Mouse (Mus musculus) liver, embryonic 13.5 days (tissue): ENCODE measurements around the gene Sptlc2. TPM values are rescaled to one million over a fixed set of nuclear protein-coding genes. Genes with fewer than 3 reads are reported as not detected.

Experiments
- ATAC-seq: fragments of 200-750 bp; cut with Nextera tagmentation; 2 replicates; pipeline ENCODE4 v1.8.0; 2017; ENCODE audit warnings: low read depth, mild to moderate bottlenecking, moderate number of reproducible peaks, moderate library complexity
- DNase-seq: peaks from one replicate; pipeline ENCODE4 v3.0.0; 2022
- H3K27ac ChIP-seq: fragments of 300-500 bp; sonication (generic); 2 replicates; pipeline ENCODE4 v1.5.1; 2015; ENCODE audit warnings: moderate library complexity, mild to moderate bottlenecking, inconsistent platforms
- H3K27me3 ChIP-seq: fragments of 300-500 bp; sonication (generic); 2 replicates; pipeline ENCODE4 v1.6.1; 2015; ENCODE audit warnings: mild to moderate bottlenecking, inconsistent platforms
- H3K36me3 ChIP-seq: fragments of 300-500 bp; sonication (generic); 2 replicates; pipeline ENCODE4 v1.6.1; 2015; ENCODE audit warnings: mild to moderate bottlenecking, inconsistent platforms
- H3K4me1 ChIP-seq: fragments of 300-500 bp; sonication (generic); replicated peaks from 2 replicates; pipeline ENCODE4 v1.6.1; 2015; ENCODE audit warnings: inconsistent platforms
- H3K4me2 ChIP-seq: fragments of 300-500 bp; sonication (generic); 2 replicates; pipeline ENCODE4 v1.6.1; 2015; ENCODE audit warnings: inconsistent platforms, mild to moderate bottlenecking, moderate library complexity
- H3K4me3 ChIP-seq: fragments of 300-500 bp; sonication (generic); replicated peaks from 2 replicates; pipeline ENCODE4 v1.5.1; 2015; ENCODE audit warnings: mild to moderate bottlenecking, inconsistent platforms
- H3K9ac ChIP-seq: fragments of 300-500 bp; sonication (generic); 2 replicates; pipeline ENCODE4 v1.6.1; 2015; ENCODE audit warnings: mild to moderate bottlenecking, inconsistent platforms
- H3K9me3 ChIP-seq: fragments of 300-500 bp; sonication (generic); replicated peaks from 2 replicates; pipeline ENCODE4 v1.6.1; 2016; ENCODE audit warnings: inconsistent platforms
- WGBS: fragments of 180-500 bp; shearing (Covaris S2); methylation state at CpG from one replicate; pipeline ENCODE4 v1.1.7; 2015; ENCODE audit not compliant: insufficient replicate concordance; 5-methylcytosine and 5-hydroxymethylcytosine counted together
- polyA plus RNA-seq: library from polyadenylated mRNA; unstranded; fragments of >200 nt; fragmentation: Nextera tagmentation; extraction: Ambion mirVana; gene quantifications from 2 replicates; pipeline ENCODE4 v1.2.1, GENCODE M21; 2015

The Sptlc2 gene
- polyA plus RNA-seq, 1 experiment from 2014 or later, result 30.6 TPM

DNA sequence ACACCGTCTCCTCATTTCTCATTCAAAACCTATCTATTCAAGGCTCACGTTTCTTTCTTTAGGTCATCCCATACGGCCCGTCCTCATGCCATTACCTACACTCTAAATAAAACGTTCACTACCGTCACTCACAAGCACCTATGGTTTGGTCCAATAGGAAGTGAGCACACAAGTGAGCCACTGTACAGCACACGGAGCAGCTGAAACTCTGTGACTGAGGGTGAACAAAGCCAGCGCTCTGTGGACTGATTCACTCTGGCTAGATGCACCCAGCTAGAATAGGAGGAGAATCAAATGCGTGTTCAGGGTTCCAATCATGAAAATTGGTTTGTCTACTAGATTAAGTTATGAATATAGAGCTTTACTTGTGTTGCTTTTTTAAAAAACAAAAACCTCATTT is 22.5 kb downstream of the Sptlc2 start:
- Histone ChIP-seq H3K27ac (no peak overlapping the region), H3K9ac (no peak overlapping the region), H3K36me3 (peaks cover 18% of the 10 kb centered on the region), H3K27me3 (no peaks in the 10 kb centered on the region), H3K4me1 (no peaks in the 10 kb centered on the region), H3K9me3 (no peaks in the 10 kb centered on the region), H3K4me2 (no peak overlapping the region), H3K4me3 (no peak overlapping the region)
- ATAC-seq (no peak), DNase-seq (no peak)
- WGBS, result 77% methylated on average over 9 of the region's 9 CpGs

GRCm38 (mm10) chr12:87362111-87362510 is 26.0 kb downstream of the Sptlc2 start:
- WGBS, result 68% methylated on average over 3 of the region's 3 CpGs
- H3K27ac ChIP-seq, result no peak overlapping the region
- H3K27me3 ChIP-seq, result no peaks in the 10 kb centered on the region
- ATAC-seq, result no peak
- no peak overlapping the region for H3K4me3 ChIP-seq
- H3K9ac ChIP-seq, result no peak overlapping the region
- no peak overlapping the region for H3K4me2 ChIP-seq
- H3K4me1 ChIP-seq, result no peaks in the 10 kb centered on the region
- peaks cover 7% of the 10 kb centered on the region; the same call in 1 of the 2 replicates for H3K36me3 ChIP-seq
- H3K9me3 ChIP-seq, result no peaks in the 10 kb centered on the region
- no peak for DNase-seq

- H3K9ac ChIP-seq, result no peak overlapping the region
- H3K4me2 ChIP-seq, result no peak overlapping the region
- H3K4me3 ChIP-seq, result no peak overlapping the region
- WGBS, result 72% methylated on average over 2 of the region's 2 CpGs
- ATAC-seq (no peak), DNase-seq (no peak)
- H3K4me1 ChIP-seq, result 0 out of 2 replicates have a peak, but pooled peaks cover 5% of the 10 kb centered on the region
- no peaks in the 10 kb centered on the region for H3K9me3 ChIP-seq
- H3K36me3 ChIP-seq, result peaks cover 16% of the 10 kb centered on the region
- H3K27me3 ChIP-seq, result no peaks in the 10 kb centered on the region
- H3K27ac ChIP-seq, result no peak overlapping the region
These were observed 40.1 kb downstream of the Sptlc2 start for GRCm38 (mm10) chr12:87348029-87348428.

DNA sequence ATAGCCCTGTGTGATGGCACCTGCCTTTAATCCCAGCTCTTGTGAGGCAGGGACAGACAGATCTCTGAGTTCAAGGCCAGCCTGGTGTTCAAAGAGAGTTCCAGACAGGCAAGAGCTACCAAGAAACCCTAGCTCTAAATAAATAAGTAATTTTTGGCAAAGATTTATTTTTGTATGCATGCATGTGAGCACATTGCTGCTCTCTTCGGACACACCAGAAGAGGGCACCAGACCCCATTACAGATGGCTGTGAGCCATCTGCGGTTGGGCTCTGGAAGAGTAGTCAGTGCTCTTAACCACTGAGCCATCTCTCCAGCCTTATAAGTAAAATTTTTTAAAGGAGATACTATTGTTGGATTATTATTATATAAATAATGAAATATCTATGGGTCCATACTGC is 40.6 kb downstream of the Sptlc2 start:
- no peak overlapping the region for H3K4me2 ChIP-seq
- peaks cover 16% of the 10 kb centered on the region for H3K36me3 ChIP-seq
- WGBS, result 81% methylated on average over 2 of the region's 2 CpGs
- H3K9ac ChIP-seq, result no peak overlapping the region
- no peak overlapping the region for H3K4me3 ChIP-seq
- no peak for ATAC-seq
- DNase-seq, result no peak
- H3K9me3 ChIP-seq, result no peaks in the 10 kb centered on the region
- 0 out of 2 replicates have a peak, but pooled peaks cover 5% of the 10 kb centered on the region for H3K4me1 ChIP-seq
- no peaks in the 10 kb centered on the region for H3K27me3 ChIP-seq
- H3K27ac ChIP-seq, result no peak overlapping the region

DNA sequence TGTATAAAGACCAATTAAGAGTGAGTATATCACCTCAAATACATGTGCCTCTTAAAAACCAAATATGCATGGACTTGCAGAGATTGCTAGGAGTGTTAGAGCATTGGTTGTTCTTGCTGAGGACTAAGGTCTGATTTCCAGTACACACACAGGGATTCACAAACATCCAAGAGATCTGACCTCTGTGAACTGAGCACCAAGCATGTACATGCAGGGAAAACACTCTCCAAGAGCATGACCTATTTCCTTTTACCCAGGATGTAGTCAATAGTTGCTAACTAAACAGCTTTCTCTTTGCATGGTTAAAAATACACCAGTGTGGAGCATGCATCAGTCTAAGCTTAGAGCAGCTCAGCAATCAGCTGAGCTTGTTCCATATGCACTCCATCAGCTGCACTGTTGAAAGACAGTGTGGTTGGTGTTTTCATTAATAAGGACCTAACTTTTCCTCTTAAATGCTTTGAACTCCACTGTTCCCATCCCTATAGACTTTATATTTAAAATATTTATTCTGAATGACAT is 45.0 kb downstream of the Sptlc2 start:
- peaks cover 5% of the 10 kb centered on the region; the same call in 1 of the 2 replicates for H3K4me1 ChIP-seq
- no peak for ATAC-seq
- H3K9ac ChIP-seq, result no peak overlapping the region
- no peak overlapping the region for H3K27ac ChIP-seq
- H3K9me3 ChIP-seq, result no peaks in the 10 kb centered on the region
- no peak for DNase-seq
- no peak overlapping the region for H3K4me2 ChIP-seq
- no peak overlapping the region for H3K4me3 ChIP-seq
- no peaks in the 10 kb centered on the region for H3K27me3 ChIP-seq
- peaks cover 31% of the 10 kb centered on the region for H3K36me3 ChIP-seq

DNA sequence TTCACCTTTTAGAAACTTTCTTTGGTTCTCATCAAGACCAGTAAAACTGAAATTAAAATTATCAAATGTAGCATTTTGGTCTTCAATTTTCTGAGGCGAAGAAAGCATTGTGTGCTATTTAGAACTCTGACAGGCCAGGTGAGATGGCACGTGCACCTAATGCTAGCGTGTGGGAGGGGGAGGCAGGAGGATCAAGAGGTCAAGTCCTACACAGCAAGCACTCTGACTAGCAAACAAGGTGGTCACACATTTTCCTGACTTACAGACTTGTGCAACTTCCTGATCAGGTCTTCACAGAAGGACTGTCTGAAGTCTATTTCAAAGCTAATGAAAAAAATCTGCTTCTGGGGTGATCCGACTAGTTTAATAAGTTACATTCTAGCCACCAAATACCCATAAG is 50.1 kb downstream of the Sptlc2 start:
- Histone ChIP-seq H3K4me3 (no peak overlapping the region), H3K9me3 (no peaks in the 10 kb centered on the region), H3K27ac (no peak overlapping the region), H3K27me3 (no peaks in the 10 kb centered on the region), H3K36me3 (peaks cover 17% of the 10 kb centered on the region), H3K4me2 (no peak overlapping the region), H3K4me1 (no peaks in the 10 kb centered on the region; the same call in 1 of the 2 replicates), H3K9ac (no peak overlapping the region)
- DNase-seq, result no peak
- WGBS, result 71% methylated on average over 4 of the region's 4 CpGs
- ATAC-seq, result no peak

DNA sequence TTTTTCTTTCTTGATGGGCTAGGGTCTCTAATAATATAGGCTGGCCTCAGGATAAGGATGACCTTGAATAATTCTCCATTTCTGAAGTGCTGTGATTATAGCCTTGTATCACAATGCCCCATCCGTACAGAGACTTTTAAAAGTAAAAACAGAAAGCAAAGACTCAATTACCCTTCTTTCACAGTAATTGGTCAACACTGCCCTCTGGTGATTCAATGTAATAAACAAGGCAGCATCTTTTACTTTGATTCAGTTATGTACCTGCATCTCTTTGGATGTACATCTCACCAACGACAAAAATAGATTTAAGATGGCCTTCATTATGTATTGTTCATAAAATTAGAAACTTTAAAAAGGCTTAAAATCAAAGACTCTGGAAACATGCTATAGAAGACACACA is 53.3 kb downstream of the Sptlc2 start:
- H3K36me3 ChIP-seq, result peaks cover 7% of the 10 kb centered on the region; the same call in 1 of the 2 replicates
- H3K9me3 ChIP-seq, result no peaks in the 10 kb centered on the region
- no peak overlapping the region for H3K27ac ChIP-seq
- ATAC-seq (no peak), DNase-seq (no peak)
- H3K4me1 ChIP-seq, result peaks cover 7% of the 10 kb centered on the region; the same call in 1 of the 2 replicates
- no peak overlapping the region for H3K4me3 ChIP-seq
- 35% methylated on average over 2 of the region's 2 CpGs for WGBS
- no peak overlapping the region for H3K9ac ChIP-seq
- no peak overlapping the region for H3K4me2 ChIP-seq
- H3K27me3 ChIP-seq, result no peaks in the 10 kb centered on the region

GRCm38 (mm10) chr12:87333794-87334193 is 54.4 kb downstream of the Sptlc2 start:
- H3K27ac ChIP-seq, result no peak overlapping the region
- H3K4me1 ChIP-seq, result peaks cover 9% of the 10 kb centered on the region; the same call in 1 of the 2 replicates
- H3K9me3 ChIP-seq, result no peaks in the 10 kb centered on the region
- H3K9ac ChIP-seq, result no peak overlapping the region
- DNase-seq, result no peak
- H3K36me3 ChIP-seq, result 0 out of 2 replicates have a peak, but pooled peaks cover 2% of the 10 kb centered on the region
- no peak for ATAC-seq
- no peak overlapping the region for H3K4me2 ChIP-seq
- H3K27me3 ChIP-seq, result no peaks in the 10 kb centered on the region
- no peak overlapping the region for H3K4me3 ChIP-seq

DNA sequence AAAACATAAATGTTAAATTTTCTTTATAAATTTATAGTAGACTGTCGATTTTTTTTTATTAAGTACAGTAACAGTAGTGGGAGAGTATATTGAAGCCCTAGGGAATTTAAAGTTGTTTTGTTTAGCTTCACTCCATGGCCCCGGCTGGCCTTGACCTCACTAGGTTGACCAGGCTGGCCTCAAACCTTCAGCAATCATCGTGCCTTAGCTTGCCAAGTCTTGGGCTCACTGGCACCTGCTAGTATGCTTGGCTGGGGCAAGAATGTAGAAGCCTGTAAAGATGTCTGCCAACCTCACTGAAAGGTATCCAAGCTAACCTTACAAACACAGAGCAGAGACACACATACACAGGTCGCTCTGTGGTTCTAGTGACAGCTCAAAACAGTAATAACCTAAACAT is 55.6 kb downstream of the Sptlc2 start:
- 0 out of 2 replicates have a peak, but pooled peaks cover 2% of the 10 kb centered on the region for H3K36me3 ChIP-seq
- 75% methylated on average over 4 of the region's 4 CpGs for WGBS
- ATAC-seq (no peak), DNase-seq (no peak)
- H3K27ac ChIP-seq, result no peak overlapping the region
- H3K4me3 ChIP-seq, result no peak overlapping the region
- peaks cover 17% of the 10 kb centered on the region; the same call in 1 of the 2 replicates for H3K4me1 ChIP-seq
- no peak overlapping the region for H3K9ac ChIP-seq
- no peak overlapping the region for H3K4me2 ChIP-seq
- H3K9me3 ChIP-seq, result no peaks in the 10 kb centered on the region
- H3K27me3 ChIP-seq, result no peaks in the 10 kb centered on the region

DNA sequence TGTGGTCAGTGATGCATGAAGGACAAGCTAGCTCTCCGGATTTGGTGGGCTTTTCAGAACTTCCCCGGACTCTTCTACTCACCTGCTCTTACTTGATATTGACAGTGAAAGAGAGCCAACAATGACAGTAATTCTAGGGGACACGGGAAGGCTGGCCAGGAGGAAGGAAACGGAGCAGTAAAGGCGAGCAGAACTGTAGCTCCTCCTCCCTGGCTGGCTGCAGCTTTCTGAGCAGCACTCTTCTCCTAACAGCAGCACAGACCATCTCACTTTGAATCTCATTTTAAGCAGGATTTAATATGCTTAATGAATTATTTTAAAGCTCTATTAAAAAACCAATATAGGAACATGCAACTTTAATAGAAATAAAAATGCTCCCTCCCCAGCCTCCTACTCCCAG is 56.2 kb downstream of the Sptlc2 start:
- Histone ChIP-seq H3K36me3 (0 out of 2 replicates have a peak, but pooled peaks cover 2% of the 10 kb centered on the region), H3K9me3 (no peaks in the 10 kb centered on the region), H3K27ac (no peak overlapping the region), H3K9ac (no peak overlapping the region), H3K4me2 (no peak overlapping the region), H3K27me3 (no peaks in the 10 kb centered on the region), H3K4me1 (peaks cover 19% of the 10 kb centered on the region; the same call in 1 of the 2 replicates), H3K4me3 (no peak overlapping the region)
- DNase-seq (no peak), ATAC-seq (no peak)
- WGBS, result 25% methylated on average over 5 of the region's 5 CpGs

DNA sequence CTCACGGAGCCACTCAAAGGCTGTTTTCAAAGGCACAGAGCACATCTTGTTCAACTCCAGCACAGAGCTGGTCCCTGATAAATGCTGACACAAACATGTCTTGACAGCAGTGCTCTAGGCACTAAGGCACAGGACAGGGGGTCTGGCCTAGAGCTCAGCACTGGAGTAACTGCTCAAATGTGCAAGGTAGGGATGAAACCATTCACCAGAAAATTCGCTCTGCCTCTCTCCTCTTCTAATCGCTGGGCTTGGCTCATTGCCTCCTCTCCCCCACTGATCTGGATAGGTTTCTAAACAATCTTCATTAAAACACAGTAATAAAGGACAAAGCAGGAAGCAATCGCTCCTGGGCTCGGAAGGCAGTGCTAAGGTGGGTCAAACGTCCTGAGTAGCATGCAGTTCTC is 57.1 kb downstream of the Sptlc2 start:
- Histone ChIP-seq H3K4me1 (peaks cover 19% of the 10 kb centered on the region; the same call in 1 of the 2 replicates), H3K4me3 (no peak overlapping the region), H3K9ac (no peak overlapping the region), H3K4me2 (no peak overlapping the region), H3K9me3 (no peaks in the 10 kb centered on the region), H3K27ac (no peak overlapping the region), H3K36me3 (0 out of 2 replicates have a peak, but pooled peaks cover 3% of the 10 kb centered on the region), H3K27me3 (no peaks in the 10 kb centered on the region)
- WGBS, result 60% methylated on average over 6 of the region's 6 CpGs
- DNase-seq, result no peak
- ATAC-seq, result no peak

- ATAC-seq (no peak), DNase-seq (no peak)
- Histone ChIP-seq H3K36me3 (0 out of 2 replicates have a peak, but pooled peaks cover 3% of the 10 kb centered on the region), H3K4me1 (peaks cover 19% of the 10 kb centered on the region; the same call in 1 of the 2 replicates), H3K4me3 (no peak overlapping the region), H3K9ac (no peak overlapping the region), H3K27me3 (no peaks in the 10 kb centered on the region), H3K27ac (no peak overlapping the region), H3K9me3 (no peaks in the 10 kb centered on the region), H3K4me2 (no peak overlapping the region)
- 30% methylated on average over 2 of the region's 2 CpGs for WGBS
These were observed 57.9 kb downstream of the Sptlc2 start for GRCm38 (mm10) chr12:87330213-87330612.
